Mouse (Mus musculus): ENCODE measurements around the gene Aurkaip1.

Aurkaip1 gene

DNA sequence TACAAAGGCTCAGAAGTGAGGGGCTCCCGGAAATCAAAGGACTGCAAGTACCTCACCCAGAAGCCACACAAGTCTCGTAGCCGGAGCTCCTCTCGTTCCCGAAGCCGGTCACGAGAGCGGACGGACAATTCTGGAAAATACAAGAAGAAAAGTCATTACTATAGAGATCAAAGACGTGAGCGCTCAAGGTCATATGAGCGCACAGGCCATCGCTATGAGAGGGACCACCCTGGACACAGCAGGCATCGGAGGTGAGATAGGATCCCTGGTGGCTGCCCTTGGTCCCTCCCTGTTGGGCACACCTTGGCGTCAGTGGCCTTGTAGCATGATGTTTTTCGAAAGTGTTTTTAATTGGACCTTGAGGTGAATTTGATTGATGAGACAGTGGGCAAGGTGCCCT is 7.6 kb upstream of the Aurkaip1 start:
- DNase-seq (ENCODE audit: extremely low spot score, low read depth, low spot score): no peak

DNA sequence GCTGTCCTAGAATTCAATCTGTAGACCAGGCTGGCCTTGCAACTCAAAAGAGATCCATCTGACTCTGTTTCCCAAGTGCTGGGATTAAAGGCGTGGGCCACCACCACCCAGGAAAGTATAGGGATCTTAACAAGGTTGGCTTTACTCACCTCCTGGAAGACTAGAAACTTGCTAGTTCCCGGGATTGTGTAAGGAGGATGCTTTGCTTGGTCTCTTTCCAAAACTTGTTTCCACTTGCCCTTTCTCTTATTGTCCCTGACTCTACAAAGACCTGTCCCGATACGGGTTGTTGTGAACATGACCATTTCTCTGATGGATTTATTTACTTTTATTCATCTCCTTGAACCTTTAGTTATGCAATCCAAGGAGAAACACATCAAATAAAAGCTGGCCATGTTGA is 1.2 kb upstream of the Aurkaip1 start:
- DNase-seq (ENCODE audit: extremely low spot score, low read depth, low spot score): no peak

DNA sequence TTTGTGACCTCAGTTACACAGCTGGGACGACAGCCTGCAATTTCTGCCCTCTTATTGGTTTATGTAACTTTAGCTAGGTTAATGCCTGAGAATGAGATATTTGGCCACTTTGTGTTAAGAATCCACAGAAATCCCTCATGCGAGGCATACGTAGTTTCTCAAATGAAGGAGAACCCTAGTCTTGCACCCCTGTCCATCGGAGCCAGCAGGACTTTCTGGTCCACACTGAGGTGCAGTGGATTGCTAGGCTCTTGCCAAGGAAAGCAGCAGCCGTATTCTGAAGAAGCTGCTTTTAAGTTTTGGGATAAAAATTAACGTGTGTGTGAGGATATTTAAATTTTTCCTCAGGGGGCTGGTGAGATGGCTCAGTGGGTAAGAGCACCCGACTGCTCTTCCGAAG is 476 bp upstream of the Aurkaip1 start:
- DNase-seq (ENCODE audit: extremely low spot score, low read depth, low spot score): no peak

DNA sequence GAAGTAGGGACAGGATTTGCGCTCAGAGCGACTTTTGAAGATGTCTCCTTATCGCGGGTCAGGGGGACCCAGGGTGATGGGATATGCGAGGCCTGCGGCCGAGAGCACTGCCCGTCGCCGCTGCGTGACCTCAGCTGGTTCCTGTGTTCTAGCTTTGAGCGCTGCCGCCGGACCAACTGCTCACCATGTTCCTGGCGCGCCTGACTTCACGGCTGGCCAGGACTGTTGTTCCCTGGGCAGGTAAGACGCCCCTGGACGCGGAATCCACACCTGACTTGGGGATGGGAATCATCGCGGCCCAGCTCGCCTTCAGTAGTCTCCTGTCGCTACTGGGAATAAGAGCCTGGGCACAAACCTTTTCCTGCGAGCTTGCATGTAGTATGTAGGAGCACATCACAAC is 759 bp downstream of the Aurkaip1 start:
- DNase-seq (ENCODE audit: extremely low spot score, low read depth, low spot score): no peak

DNA sequence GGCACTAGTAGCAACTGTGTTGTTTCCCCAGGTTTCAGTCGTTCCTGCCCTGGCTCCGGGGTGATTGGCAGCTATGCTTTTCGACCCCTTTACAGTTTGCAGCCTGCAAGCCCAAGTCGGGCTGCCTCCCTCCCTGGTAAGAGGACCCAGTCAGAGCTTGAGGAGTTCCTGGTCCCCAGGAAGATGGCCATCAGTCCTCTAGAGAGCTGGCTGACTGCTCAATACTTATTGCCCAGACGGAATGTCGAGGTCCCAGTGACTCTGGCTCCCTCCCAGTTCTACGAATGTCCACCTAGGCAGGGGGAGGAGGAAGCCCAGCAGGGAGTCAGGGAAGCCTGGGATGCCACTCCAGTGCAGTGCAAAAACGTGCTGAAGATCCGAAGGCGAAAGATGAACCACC is 1.2 kb downstream of the Aurkaip1 start:
- DNase-seq (ENCODE audit: extremely low spot score, low read depth, low spot score): no peak

DNA sequence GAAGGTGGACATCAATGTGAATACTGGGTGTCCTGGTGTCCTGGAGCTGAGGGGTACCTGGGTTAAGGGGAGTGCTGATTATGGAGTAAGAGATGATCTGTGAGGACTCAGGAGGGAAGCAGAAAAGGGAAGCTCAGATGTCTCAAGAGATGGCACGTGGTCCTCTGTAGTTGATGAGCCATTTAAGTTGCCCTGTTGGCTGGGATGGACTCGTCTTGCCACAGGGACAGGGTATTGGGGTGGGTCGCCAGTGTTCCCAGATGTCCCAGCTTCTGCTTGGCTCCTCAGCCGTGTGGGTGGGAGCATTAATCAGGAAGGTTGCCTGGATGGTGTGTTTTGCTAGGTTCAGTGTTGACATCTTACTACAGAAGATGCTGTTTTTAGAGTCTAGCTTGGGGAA is 2.2 kb downstream of the Aurkaip1 start:
- DNase-seq (ENCODE audit: extremely low spot score, low read depth, low spot score): no peak

DNA sequence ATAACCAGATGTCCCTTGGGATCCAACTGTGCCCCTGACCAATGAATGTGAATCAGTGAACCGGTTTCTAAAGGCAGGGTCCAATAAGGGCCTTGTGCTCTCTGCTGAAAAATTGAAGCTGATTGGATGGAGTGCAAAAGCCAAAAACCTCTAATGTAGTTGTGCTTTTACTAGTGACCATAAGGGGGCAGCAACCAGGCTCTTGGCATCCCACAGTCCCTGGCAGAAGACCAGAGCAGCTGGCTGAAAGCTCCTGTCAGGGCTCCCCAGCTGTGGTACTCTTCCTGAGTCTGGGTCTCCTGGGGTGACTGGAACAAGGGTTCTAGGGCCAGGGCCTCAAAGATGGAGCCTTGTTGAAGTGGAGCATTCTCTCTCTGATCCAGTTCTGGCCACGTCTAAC is 2.8 kb downstream of the Aurkaip1 start:
- DNase-seq (ENCODE audit: extremely low spot score, low read depth, low spot score): peak; percentile 61

DNA sequence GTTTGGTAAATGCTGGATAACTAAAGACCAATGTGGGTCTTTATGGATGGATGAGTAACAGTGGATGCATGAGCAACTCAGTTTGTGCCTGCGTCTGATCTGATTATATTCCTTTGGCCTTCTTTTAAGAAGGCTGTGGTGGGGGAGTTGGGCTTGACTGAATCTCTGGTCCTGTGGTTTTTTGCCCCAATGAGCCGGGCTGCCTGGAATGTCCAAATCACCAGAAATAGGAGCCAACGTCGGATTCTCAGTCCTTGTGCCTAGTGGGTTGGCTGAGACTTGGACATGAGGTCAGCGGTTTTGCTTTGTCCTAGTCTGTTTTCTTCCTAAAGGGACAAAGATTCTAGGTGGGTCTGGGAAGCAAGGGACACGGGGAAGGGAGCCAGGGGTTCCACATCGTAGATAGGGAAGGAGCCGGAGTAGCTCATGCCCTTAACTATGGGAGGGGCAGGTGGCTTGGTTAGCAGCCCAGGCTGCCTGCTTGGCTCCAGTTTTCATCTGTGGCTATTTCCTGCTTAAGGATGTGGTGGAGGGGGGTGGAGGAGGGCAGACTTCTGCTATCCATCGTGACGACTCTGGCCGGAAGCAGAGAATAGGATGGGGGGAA is 6.4 kb downstream of the Aurkaip1 start:
- no peak for DNase-seq (ENCODE audit: extremely low spot score, low read depth, low spot score)

DNA sequence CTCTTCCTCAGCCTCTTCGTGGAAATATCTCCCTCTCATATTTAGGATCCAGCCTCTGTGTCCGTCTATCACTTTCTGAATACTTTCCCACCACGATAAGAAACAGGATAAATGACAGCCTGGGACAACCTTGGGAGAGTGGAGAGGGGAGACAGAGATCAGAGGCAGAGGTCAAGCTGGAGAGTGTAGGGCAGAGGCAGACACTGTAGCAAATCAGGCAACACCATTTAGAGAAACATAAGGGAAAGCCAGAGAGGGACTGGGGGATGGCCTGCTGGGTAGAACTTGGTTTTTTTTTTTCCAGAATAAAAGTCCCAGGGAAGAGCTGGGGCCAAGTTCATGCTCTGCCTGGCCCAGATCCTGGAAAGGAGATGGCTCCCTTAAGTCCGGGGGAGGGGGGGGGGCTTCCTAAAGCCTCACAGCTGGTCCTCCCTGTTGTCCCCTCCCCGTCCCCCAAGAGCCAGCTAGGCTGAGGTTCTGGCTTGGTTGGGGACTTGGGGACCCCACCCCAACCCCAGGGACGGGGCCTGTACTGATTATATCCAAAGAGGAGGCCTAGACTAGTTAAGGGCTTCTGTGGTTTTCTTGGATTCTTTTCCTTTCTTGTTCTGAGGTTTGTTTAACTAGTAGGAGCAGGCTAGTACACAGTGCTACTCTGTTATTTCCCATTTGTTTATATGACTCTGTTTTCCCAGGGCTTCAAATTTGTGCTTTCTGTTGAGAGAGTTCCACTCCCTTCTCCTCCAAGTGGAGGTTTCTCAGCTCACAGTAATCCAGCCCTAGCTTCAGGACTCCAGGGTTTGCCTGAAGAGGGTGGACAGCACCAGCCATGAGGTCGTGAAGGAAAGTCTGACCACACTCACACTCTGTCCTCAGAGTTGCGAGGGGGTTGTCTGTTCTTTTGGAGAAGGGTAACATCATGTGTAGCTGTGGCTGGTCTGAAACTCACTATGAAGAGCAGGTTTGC is 7.4 kb downstream of the Aurkaip1 start:
- no peak for DNase-seq (ENCODE audit: extremely low spot score, low read depth, low spot score)

DNA sequence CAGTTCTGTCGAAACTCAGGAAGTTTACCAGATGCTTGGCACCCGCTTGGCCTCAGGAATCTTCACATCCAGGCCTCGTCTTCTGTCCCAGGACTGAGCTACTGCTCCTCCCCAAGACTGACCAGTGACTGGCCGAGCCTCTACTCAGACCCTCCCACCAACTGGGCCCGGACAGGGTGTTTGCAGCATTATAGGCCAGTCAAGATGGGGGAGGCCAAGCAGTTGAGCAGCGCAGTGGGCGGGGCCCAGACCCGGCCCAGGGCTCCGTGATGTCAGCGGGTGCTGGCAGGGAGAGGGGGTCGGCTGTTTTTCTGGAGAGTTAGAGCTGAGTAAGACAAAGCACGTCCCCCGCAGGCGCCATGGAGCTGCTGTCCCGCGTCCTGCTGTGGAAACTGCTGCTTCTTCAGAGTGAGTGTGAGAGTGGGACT is 8.4 kb downstream of the Aurkaip1 start, which contains the start of gene Mxra8:
Gene Mxra8 (plus strand): TSS at position 198 of the 428 bp plus-strand sequence.
- no peak for DNase-seq (ENCODE audit: extremely low spot score, low read depth, low spot score)

DNA sequence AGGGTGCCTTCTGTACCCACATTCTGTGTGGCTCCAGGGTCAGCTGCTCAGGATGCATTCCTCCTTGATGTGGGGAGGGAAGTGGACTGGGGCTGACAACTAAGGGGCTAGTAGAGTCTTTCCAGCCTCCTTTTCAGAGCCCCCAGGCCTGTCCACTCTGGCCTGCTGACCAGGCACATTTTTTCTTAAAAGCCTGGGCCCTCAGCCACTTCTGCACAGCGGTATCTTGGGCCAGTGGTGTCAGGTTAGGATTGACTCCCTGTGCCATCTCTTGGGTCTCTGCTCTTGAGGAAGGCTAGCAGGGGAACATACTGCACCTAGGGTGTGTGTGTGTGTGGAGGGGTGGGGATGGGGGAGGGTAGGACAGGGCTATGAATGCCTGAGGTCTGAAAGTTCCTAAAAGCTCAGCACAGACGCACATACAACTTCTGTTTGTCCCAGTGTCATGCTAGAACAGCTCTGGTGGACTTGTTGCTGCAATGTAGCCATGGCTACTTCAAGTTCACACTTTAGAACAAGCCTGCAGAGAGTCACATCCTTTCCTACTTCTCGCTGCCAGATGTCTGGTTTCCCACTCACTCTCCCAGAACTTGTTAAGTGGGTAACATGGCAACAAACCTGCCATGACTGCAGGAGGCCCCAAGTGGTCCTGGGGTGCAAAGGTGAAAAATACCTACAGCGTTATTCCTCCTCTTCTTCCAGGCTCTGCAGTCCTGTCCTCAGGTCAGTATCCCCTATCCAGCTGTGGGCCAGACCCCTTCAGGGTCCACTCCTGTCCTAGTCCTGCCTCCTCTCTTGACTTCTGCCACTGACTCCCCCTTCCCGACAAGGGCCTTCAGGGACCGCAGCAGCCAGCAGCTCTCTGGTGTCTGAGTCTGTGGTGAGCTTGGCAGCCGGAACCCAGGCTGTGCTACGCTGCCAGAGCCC is 9.3 kb downstream of the Aurkaip1 start:
- no peak for DNase-seq (ENCODE audit: extremely low spot score, low read depth, low spot score)

DNA sequence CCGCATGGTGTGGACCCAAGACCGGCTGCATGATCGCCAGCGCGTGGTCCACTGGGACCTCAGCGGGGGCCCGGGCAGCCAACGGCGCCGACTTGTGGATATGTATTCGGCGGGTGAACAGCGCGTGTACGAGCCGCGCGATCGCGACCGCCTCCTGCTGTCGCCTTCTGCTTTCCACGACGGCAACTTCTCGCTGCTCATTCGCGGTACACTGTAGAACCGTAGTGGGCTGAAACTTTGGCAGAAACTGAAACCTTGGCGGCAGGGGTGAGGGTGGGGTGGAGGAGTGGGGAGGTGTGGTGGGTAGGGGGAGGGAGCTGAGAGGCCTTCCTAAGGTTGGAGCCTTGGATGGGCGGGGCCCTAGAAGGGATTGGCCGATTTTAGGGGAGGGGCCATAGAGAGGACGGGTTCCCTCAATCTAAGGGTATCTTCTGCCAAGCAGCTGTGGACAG is 10.0 kb downstream of the Aurkaip1 start:
- no peak for DNase-seq (ENCODE audit: extremely low spot score, low read depth, low spot score)

DNA sequence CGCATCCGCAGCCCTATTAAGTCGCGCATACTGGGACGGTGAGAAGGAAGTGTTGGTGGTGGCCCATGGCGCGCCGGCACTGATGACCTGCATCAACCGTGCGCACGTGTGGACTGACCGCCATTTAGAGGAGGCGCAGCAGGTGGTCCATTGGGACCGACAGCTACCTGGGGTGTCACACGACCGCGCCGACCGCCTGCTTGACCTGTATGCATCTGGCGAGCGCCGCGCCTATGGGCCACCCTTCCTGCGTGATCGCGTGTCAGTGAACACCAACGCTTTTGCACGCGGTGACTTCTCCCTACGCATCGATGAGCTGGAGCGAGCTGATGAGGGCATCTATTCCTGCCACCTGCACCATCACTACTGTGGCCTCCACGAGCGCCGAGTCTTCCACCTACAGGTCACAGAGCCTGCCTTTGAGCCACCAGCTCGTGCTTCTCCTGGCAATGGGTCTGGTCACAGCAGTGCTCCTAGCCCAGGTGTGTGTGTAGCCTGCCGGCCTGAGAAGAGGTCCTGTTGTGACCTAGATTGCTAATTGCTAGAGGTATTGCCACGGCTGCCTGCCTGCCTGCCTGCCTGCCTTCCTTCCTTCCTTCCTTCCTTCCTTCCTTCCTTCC is 10.7 kb downstream of the Aurkaip1 start:
- DNase-seq (ENCODE audit: extremely low spot score, low read depth, low spot score): no peak

DNA sequence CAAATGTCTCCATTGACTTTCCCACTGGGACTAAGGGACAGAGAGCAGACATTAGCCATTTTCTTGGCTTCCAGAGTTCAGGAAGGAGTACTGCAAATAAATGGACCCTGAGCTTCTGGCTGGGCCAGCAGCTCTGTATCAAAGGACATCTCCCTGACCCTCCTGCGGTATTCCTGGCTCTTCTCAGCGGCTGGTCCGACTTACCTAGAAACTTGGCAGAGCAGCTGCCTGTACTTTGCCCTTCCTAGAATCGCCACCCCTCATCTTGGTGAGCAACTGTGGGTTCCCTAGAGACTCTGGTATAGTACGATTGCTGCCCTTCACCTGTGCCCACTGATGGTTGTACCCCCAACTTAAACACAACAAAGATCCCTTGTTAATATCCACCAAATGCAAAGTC is 12.2 kb downstream of the Aurkaip1 start:
- no peak for DNase-seq (ENCODE audit: extremely low spot score, low read depth, low spot score)

DNA sequence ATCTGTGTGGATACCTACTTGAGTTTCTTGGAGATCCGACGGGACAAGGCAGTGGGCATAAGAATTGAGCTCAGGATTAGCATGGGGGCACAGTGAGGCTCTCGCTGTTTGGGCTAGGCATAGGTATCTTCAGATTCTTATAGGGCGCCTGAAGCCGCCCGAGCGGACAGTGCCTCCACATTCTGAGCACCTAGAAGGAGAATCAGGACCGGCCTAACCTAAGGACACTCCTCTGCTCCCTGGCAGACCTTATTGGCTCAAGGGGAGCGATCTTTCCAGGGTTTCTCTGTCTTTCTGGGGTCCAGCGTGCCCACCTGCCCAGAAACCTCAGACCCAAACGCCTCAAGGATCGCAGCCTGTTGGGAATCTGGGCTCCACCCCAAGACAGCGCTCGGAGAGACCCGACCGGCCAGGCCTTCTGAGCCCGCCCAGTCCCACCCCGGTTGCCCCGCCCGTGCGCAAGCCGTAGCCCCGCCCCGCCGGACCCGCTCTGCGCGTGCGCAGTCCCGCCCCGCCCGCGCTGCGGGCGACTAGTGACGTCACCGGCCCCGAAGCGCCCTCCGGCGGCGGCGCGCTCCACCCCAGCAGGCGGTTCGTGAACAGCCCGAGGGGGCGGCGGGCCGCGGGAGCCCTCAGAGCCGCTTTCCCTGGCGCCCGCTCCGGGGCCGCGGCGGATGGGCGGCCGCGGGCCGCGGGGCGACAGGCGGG is 16.0 kb downstream of the Aurkaip1 start, which contains the start of gene Dvl1:
Gene Dvl1 (plus strand): TSS at position 532 of the 708 bp plus-strand sequence.
- DNase-seq (ENCODE audit: extremely low spot score, low read depth, low spot score): no peak

DNA sequence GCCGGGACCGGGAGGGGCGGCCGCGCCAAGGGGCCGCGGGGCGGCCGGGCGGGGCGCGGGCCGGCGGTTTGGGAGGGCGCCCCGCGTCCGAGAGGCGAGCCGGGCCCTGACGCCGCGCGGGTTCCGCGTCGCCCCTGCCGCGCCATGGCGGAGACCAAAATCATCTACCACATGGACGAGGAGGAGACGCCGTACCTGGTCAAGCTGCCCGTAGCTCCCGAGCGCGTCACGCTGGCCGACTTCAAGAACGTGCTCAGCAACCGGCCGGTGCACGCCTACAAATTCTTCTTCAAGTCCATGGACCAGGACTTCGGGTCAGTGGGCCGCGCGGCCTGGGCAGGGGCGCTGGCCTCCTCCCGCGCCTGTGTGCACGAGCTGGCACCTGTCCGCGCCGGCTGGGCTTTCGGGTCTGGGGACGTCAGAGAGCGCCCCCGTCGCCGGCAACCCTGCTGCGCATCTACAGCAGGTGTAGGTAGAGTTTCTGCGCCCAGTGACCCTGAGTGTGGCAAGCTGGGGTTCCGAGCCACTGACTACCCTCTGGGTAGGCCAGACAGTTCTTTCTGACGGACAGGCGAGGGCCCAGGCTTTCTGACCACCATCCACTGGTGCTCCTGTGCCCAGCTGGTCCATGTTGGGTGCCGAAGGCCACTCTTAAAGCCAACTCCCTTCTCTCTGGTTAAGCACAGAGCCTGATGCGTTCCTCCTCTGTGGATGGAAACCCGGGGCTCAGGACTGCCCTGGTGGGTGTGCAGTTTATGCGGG is 16.7 kb downstream of the Aurkaip1 start:
- DNase-seq (ENCODE audit: extremely low spot score, low read depth, low spot score): no peak

DNA sequence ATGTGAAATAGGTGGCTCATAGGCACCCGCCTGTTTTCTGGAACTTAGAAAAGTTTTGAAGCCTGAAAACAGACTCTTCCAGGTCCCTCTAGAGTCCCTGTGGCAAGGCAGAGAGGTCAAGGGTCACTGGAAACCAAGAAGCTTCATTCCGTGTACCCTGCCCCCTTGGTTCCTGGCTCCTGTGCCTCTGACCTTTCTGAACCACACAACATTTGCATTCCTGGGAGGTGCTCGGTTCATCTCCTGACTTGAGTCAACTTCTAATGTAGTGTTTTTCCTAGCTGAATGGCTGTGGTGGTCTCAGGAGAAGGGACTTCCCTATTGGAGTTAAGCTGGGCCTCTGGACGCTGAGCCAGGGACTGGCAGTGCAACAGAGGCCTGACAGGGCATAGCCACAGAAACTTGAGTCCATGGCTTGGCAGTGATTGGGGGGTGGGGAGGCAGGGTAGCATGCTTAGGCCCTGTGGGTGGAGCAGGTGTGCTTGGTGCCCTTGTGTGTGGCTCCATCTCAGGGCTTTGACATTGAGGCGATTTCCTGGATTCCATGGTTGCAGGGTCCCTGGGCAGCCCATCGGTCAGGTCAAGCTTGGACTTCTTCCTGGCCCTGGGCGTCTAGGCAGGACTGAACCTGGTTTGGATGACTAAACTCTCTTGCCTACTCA is 17.5 kb downstream of the Aurkaip1 start:
- DNase-seq (ENCODE audit: extremely low spot score, low read depth, low spot score): no peak

DNA sequence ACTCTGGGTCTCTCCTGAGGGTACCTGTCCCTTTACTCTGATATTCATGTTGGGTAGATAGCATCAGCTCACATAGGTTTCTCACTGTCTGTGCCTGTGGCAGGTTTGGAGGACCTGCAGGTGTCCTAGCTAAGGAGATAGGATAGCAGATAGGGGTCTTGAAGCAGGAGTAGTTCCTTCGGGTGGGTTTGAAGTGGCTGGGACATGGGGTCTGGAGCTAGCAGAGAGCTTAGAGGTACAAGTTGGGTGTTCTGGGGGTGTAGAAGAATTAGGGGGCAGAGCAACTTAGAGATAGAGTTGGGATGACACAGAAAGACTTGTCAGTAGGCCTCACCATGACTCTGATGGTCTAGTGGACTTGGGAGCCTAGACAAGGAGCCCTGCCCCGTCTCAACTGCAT is 18.3 kb downstream of the Aurkaip1 start:
- no peak for DNase-seq (ENCODE audit: extremely low spot score, low read depth, low spot score)
